Mouse (Mus musculus) cortical plate, adult 2 months (tissue): Measurements from ENCODE around the gene Hist1h2bg. TPM values are rescaled to one million over a fixed set of nuclear protein-coding genes. Genes with fewer than 3 reads are reported as not detected.
A peak's percentile ranks its signal among the peaks of the same experiment; 100 is the strongest.
"Not testable (repeated sequence)": the region's sequence is repeated elsewhere in the genome, so short reads cannot be mapped to it uniquely, and the experiment has no call there.

Source experiments
- H3K27ac ChIP-seq: fragments of 200-500 bp; 2 replicates; pipeline ENCODE4 v1.5.1; 2012; ENCODE audit warnings: low read length, control low read depth, inconsistent platforms; ENCODE audit not compliant: insufficient read depth
- H3K4me1 ChIP-seq: fragments of 200-500 bp; 2 replicates; pipeline ENCODE4 v1.6.1; 2011; ENCODE audit warnings: low read length; ENCODE audit not compliant: control insufficient read depth, insufficient read depth
- H3K4me3 ChIP-seq: fragments of 200-500 bp; 2 replicates; pipeline ENCODE4 v1.5.1; 2011; ENCODE audit warnings: mild to moderate bottlenecking, low read length, control low read depth; ENCODE audit not compliant: insufficient read depth
- CTCF ChIP-seq: fragments of 200-500 bp; IDR thresholded peaks from 2 replicates; pipeline ENCODE4 v1.5.1; 2011; ENCODE audit warnings: mild to moderate bottlenecking, control low read depth, low read length; ENCODE audit not compliant: insufficient read depth; ENCODE audit errors: extremely low read depth
- POLR2A ChIP-seq: fragments of 200-500 bp; IDR thresholded peaks from 2 replicates; pipeline ENCODE4 v1.6.1; 2011; ENCODE audit warnings: mild to moderate bottlenecking, low read length, control low read depth; ENCODE audit not compliant: insufficient read depth; ENCODE audit errors: extremely low read depth
- polyA plus RNA-seq: library from polyadenylated mRNA; depleted of rRNA; stranded (reverse); fragments of >200 nt; gene quantifications from 2 replicates; pipeline ENCODE4 v1.2.3, GENCODE M21; 2012

Hist1h2bg gene
- polyA plus RNA-seq, 1 experiment, result 11.4 TPM

DNA sequence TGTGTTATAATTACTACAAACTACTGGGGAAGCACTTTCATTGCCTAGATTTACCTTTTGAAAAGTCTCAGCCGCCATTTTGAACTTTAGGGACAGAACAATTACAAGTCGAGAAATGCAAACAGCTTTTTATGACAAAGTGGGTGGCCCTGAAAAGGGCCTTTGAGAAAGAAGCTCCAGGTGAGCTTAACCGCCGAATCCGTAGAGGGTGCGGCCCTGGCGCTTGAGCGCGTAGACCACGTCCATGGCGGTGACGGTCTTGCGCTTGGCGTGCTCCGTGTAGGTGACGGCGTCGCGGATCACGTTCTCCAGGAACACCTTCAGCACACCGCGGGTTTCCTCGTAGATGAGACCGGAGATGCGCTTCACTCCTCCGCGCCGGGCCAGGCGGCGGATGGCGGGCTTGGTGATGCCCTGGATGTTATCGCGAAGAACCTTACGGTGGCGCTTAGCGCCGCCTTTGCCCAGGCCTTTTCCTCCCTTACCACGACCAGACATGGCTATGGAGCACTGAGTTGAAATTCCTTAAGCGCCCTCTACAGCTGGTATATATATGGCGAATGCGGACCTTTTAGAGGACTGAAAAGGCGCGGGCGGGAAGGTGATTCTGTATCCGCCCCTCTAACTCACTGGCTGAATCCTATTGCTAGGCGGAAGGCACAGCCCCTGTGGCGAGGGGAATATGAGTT is 19.9 kb upstream of the Hist1h2bg start, which contains the start of gene Hist1h4f:
Gene Hist1h4f, minus strand, starts transcription at position 503 of the 689 bp plus-strand sequence.
- not testable (repeated sequence) for H3K4me1 ChIP-seq
- H3K27ac ChIP-seq, result peak within 1 kb of the TSS; percentile 57; the same call in 1 of the 2 replicates
- H3K4me3 ChIP-seq, result peak within 1 kb of the TSS; percentile 66
- TF ChIP-seq POLR2A, result peak; percentile 96

DNA sequence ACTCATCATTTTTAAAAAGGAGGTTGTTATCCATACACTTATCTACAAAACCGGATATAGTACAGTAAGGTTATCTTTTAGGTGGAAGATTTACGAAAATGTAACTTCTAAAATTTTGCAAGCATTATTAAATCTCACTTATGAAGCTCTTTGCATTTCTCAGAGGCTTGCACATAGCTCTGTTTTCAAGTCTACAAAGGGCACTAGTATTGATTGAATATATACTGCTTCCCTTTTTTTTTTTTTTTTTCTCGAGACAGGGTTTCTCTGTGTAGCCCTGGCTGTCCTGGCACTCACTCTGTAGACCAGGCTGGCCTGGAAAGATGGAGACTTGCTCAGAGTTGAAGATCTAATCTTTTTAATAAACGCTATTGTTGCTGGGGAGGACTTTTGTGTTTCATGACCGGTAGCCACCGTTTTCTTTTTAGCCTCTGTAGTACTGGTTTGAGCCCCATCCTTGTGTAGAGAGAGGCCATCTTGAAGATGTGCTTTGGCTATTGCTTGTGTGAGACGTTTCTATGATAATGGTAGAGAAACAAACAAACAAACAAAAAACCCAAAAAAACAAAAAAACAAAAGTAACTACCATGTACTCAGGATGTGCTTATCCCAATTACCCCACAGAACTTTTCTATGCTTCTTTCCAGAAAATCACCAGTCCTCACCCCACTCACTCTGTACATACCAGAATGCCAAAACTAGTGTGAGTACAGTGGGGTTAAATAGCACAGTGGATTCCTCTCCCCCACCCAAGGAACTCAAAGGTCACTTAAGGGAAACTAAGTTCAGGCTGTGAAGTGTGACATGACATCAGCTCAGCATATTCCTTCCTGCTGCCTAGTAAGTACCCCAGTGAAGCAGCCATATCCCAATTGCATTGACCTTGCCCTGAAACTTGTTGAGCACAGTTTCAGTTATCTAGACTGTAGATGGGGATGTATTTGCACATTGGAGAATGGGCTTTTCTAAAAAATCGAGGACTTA is 19.0 kb upstream of the Hist1h2bg start:
- TF ChIP-seq CTCF, result no peak
- no peak for TF ChIP-seq POLR2A
- H3K27ac ChIP-seq, result no peak overlapping the region
- no peaks in the 10 kb centered on the region; the same call in 1 of the 2 replicates for H3K4me1 ChIP-seq
- peak overlapping the region; percentile 66; the same call in 1 of the 2 replicates for H3K4me3 ChIP-seq

DNA sequence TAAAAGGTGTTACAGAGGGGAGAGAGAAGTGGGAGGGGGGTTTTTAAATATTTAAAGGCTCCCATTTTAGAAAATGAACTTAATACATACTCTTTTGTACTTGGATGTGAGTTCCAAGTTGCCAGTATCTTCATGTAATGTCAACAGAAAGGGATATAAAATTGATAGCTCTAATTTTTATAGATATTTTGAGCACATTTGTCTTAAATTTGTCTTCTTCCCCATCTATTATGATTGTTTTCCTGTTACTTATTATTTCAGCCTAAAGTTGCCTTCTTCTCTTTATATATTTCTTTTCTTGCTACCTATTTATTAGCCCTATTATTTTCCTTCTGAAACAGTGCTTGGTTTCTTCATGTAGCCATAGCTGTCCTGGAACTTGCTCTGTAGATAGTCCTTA is 18.2 kb upstream of the Hist1h2bg start, which contains the start of gene Hist1h1d:
Gene Hist1h1d, plus strand, starts transcription at position 301 of the 400 bp plus-strand sequence.
- TF ChIP-seq CTCF, result no peak
- no peak for TF ChIP-seq POLR2A
- no peak within 1 kb of the TSS for H3K4me3 ChIP-seq
- no peak within 1 kb of the TSS for H3K27ac ChIP-seq
- H3K4me1 ChIP-seq, result no peaks in the 10 kb centered on the region; the same call in 1 of the 2 replicates

DNA sequence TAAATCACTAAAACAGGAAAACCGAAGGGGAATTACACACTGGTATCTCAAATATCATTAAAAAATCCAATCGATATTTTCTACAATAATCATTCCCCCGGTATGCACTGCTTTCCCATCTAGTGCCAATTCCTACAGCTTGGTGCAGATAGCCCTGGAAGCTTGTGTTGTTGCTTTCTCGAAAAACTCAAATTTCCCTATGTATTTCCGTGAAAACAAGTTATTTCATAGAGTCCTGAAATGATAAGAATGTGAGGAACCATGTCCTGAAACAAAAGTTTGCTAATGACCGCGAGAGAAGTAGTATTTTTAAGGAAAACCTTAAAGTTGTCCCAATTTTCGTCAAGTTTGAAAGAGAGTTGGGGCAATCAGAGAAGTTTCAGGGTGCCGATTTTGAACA is 16.8 kb upstream of the Hist1h2bg start:
- TF ChIP-seq CTCF (no peak), POLR2A (no peak)
- peak overlapping the region; percentile 84; the same call in 1 of the 2 replicates for H3K27ac ChIP-seq
- H3K4me3 ChIP-seq, result peak overlapping the region; percentile 85
- H3K4me1 ChIP-seq, result no peaks in the 10 kb centered on the region; the same call in 1 of the 2 replicates

DNA sequence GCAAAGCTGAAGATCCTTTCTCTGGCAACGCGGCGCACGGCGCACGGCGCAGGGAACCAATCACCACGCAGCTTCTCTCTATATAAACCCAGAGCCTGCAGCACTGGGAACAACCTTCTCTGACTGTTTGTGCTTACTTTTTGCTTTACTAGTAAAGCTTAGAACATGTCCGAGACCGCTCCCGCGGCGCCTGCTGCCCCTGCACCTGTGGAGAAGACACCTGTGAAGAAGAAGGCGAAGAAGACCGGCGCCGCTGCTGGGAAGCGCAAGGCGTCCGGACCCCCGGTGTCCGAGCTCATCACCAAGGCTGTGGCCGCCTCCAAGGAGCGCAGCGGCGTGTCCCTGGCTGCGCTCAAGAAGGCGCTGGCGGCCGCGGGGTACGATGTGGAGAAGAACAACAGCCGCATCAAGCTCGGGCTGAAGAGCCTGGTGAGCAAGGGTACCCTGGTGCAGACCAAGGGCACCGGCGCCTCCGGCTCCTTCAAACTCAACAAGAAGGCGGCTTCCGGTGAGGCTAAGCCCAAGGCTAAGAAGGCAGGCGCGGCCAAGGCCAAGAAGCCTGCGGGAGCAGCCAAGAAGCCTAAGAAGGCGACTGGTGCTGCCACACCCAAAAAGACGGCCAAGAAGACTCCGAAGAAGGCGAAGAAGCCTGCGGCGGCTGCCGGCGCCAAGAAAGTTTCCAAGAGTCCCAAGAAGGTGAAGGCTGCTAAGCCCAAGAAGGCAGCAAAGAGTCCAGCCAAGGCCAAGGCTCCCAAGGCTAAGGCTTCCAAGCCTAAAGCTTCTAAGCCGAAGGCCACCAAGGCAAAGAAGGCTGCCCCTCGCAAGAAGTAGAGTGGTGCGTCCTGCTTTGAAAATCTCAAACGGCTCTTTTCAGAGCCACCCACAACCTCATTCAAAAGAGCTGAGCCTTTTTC is 16.0 kb upstream of the Hist1h2bg start:
- Histone ChIP-seq H3K4me3 (peak overlapping the region; percentile 85), H3K27ac (peak overlapping the region; percentile 88; the same call in 1 of the 2 replicates), H3K4me1 (no peaks in the 10 kb centered on the region; the same call in 1 of the 2 replicates)
- TF ChIP-seq POLR2A, result peak; percentile 94
- TF ChIP-seq CTCF, result no peak

DNA sequence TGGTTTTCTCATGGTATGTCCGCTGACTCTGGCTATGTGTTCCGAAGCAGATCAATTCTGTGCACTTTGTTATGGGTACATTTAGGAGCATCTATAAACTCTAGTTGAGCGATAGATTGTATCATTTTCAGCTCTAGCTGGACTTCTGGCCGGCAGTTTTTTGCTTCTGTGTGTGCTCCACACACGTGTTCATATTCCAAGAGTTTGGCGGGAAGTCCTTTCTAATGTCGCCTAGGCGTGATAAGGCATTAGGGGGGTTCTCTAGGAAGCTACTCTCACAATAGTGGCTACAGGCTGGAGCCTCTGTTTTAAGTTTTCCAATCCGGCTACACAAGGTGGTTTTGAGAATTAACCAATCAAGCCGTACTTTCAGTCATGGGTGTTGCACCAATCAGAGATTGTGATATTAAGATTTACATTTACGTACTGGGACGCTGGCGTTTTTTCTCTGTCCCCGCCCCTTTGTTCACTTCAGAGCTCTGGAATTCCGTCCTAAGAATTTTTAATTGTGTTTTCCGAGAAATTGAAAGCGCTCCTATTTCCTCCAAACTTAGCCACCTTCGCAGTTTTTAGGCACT is 15.3 kb upstream of the Hist1h2bg start:
- TF ChIP-seq CTCF (no peak), POLR2A (peak; percentile 75)
- H3K4me1 ChIP-seq, result no peaks in the 10 kb centered on the region; the same call in 1 of the 2 replicates
- H3K4me3 ChIP-seq, result peak overlapping the region; percentile 85
- peak overlapping the region; percentile 61; the same call in 1 of the 2 replicates for H3K27ac ChIP-seq

DNA sequence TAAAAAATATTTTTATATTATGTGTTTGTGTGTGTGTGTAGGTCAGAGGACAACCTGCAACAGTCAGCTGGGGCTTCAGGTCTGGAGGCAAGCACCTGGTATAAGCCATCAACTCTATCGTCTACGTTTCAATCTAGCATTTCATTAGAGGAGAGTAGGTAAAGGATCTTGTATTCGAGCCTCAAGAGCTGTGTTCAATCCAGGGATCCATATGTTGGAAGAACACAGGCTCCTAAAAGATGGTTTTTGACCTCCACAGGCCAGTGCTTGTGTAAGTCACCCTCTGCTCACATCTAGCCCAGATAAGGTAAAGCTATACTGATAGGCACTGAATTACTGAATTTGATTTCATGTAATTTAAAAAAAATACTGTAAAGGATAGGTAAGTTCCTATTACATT is 14.3 kb upstream of the Hist1h2bg start:
- TF ChIP-seq POLR2A (no peak), CTCF (no peak)
- Histone ChIP-seq H3K27ac (no peak overlapping the region), H3K4me3 (no peak overlapping the region; the same call in 1 of the 2 replicates), H3K4me1 (no peaks in the 10 kb centered on the region; the same call in 1 of the 2 replicates)

DNA sequence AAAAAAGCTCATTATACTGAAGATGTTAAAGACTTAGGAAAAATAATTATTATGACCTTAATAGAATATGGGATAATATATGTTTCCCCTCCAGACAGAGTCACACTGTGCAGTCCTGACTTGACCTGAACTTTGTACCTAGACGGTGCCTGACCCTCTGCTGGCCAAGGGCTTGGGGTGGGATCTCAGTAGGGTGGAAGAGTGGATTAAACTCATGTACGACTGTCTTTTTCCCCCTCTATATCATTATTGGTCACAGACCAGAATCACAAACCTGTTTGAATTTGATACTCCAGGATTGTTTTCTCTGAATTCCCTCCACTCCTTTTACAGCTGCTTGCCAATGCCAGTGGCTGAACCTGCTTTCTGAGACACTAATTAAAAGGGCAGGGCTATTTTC is 10.5 kb upstream of the Hist1h2bg start:
- not testable (repeated sequence) for H3K4me1 ChIP-seq, H3K4me3 ChIP-seq, H3K27ac ChIP-seq

DNA sequence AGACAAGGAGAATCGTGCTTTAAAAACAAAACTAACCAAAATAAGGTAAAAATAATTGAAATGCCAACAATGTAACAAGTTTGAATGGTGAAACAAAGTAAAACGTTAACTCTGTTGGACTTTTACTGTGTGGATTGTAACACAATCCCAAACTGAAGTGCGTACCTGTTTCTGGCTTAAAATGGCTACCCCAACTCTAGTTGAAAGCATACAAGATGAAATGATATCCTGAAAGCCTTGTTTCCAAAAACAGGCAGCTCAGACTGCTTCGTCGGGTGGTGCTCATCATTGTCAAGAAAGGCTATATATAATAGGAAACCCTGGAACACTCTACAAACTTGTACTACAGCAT is 9.7 kb upstream of the Hist1h2bg start:
- H3K27ac ChIP-seq, result 0 out of 2 replicates have a peak overlapping the region, but pooled peaks have one; percentile 26
- not testable (repeated sequence) for H3K4me1 ChIP-seq
- peak overlapping the region; percentile 7 for H3K4me3 ChIP-seq
